Mouse (Mus musculus): ENCODE measurements around the gene Ganab.
"Not testable (repeated sequence)": the region's sequence is repeated elsewhere in the genome, so short reads cannot be mapped to it uniquely, and the experiment has no call there.

The Ganab gene

GRCm38 (mm10) chr19:8887585-8888463, 10.0 kb upstream of the Ganab start:
- CTCF ChIA-PET, result interaction anchor here (0.5 to 0.7 kb wide), 2 partner anchors 15 to 221 kb away, joined by 4 to 6 read pairs; no protein-coding TSS in a partner anchor

- CTCF ChIA-PET, result interaction anchor here (0.5 to 0.6 kb wide), 3 partner anchors 16 to 1842 kb away, joined by 3 to 8 read pairs (median 6); no protein-coding TSS in a partner anchor
These were observed 9.1 kb upstream of the Ganab start, which contains the start of the genes 1810009A15Rik and Gm49416 for GRCm38 (mm10) chr19:8888511-8889385. 1810009A15Rik (plus strand) TSS chr19:8888853. Gm49416 (plus strand) TSS chr19:8888926.

GRCm38 (mm10) chr19:8892829-8893766, 4.8 kb upstream of the Ganab start, which contains the start of gene Ints5:
Ints5 (plus strand) TSS chr19:8893005.
- CTCF ChIA-PET, result interaction anchor here (0.6 to 0.8 kb wide), 3 partner anchors 70 to 998 kb away, joined by 6 to 24 read pairs (median 6); no protein-coding TSS in a partner anchor

GRCm38 (mm10) chr19:8895397-8895960, 2.4 kb upstream of the Ganab start:
- CTCF ChIA-PET, result interaction anchor here (0.6 kb wide), 1 partner anchor 94 kb away, joined by 3 read pairs; no protein-coding TSS in a partner anchor

- CTCF ChIA-PET, result not testable (repeated sequence)
These were observed 1.6 kb upstream of the Ganab start for GRCm38 (mm10) chr19:8896231-8896630.

GRCm38 (mm10) chr19:8897211-8897864, 533 bp upstream of the Ganab start:
- CTCF ChIA-PET, result not testable (repeated sequence)

GRCm38 (mm10) chr19:8898576-8898975, 705 bp downstream of the Ganab start:
- CTCF ChIA-PET, result no interaction called here

GRCm38 (mm10) chr19:8899079-8899478, 1.2 kb downstream of the Ganab start:
- CTCF ChIA-PET, result no interaction called here

- CTCF ChIA-PET, result no interaction called here
These were observed 5.5 kb downstream of the Ganab start for GRCm38 (mm10) chr19:8903412-8903811.

- CTCF ChIA-PET, result no interaction called here
These were observed 10.7 kb downstream of the Ganab start for GRCm38 (mm10) chr19:8908531-8908930.

GRCm38 (mm10) chr19:8911810-8912209, 13.9 kb downstream of the Ganab start:
- CTCF ChIA-PET, result no interaction called here

- CTCF ChIA-PET, result no interaction called here
These were observed 16.3 kb downstream of the Ganab start for GRCm38 (mm10) chr19:8914212-8914611.

GRCm38 (mm10) chr19:8919000-8919399, 21.1 kb downstream of the Ganab start:
- CTCF ChIA-PET, result no interaction called here

GRCm38 (mm10) chr19:8919684-8920072, 21.8 kb downstream of the Ganab start:
- CTCF ChIA-PET, result interaction anchor here (0.9 kb wide), 1 partner anchor 10 kb away, joined by 5 read pairs; the partner anchor contains the start of genes Eml3 and Rom1

GRCm38 (mm10) chr19:8920073-8920736, 22.3 kb downstream of the Ganab start, which contains the start of gene B3gat3:
B3gat3 (plus strand) TSS chr19:8920374.
- CTCF ChIA-PET, result interaction anchor here (0.9 kb wide), 1 partner anchor 9 kb away, joined by 5 read pairs; the partner anchor contains the start of genes Eml3 and Rom1

GRCm38 (mm10) chr19:8920836-8921291, 23.0 kb downstream of the Ganab start:
- CTCF ChIA-PET, result interaction anchor here (0.7 kb wide), 1 partner anchor 118 kb away, joined by 3 read pairs; the partner anchor contains the start of gene Zbtb3

GRCm38 (mm10) chr19:8921741-8922140, 23.9 kb downstream of the Ganab start:
- CTCF ChIA-PET, result interaction anchor here (0.7 kb wide), 3 partner anchors 24 to 119 kb away, joined by 3 read pairs; partner anchors contain the start of gene Zbtb3

GRCm38 (mm10) chr19:8926766-8927165, 28.9 kb downstream of the Ganab start:
- CTCF ChIA-PET, result interaction anchor here (0.6 kb wide), 1 partner anchor 88 kb away, joined by 8 read pairs; the partner anchor contains the start of gene Gng3

All from spleen, embryonic (tissue).